Mouse (Mus musculus): Measurements from ENCODE around the gene Aff4.
A peak's percentile ranks its signal among the peaks of the same experiment; 100 is the strongest.

Gene Aff4

GRCm38 (mm10) chr11:53428716-53429057, 78.1 kb downstream of the Aff4 start:
- no peak for DNase-seq (ENCODE audit: low read depth, low spot score)

- no peak for DNase-seq (ENCODE audit: low read depth, low spot score)
These were observed 78.5 kb downstream of the Aff4 start for GRCm38 (mm10) chr11:53429182-53429581.

- DNase-seq (ENCODE audit: low read depth, low spot score), result peak; percentile 10
These were observed 79.7 kb downstream of the Aff4 start for GRCm38 (mm10) chr11:53430300-53430669.

- peak; percentile 100 for DNase-seq (ENCODE audit: low read depth, low spot score)
These were observed 80.2 kb downstream of the Aff4 start, which contains the start of the genes Uqcrq and Gdf9 for GRCm38 (mm10) chr11:53430670-53431346. TSS of gene Uqcrq (minus strand) at chr11:53430831. TSS of gene Gdf9 (plus strand) at chr11:53431023.

GRCm38 (mm10) chr11:53431347-53432056, 80.9 kb downstream of the Aff4 start:
- DNase-seq (ENCODE audit: low read depth, low spot score), result no peak

- no peak for DNase-seq (ENCODE audit: low read depth, low spot score)
These were observed 82.4 kb downstream of the Aff4 start for GRCm38 (mm10) chr11:53433057-53433456.

- no peak for DNase-seq (ENCODE audit: low read depth, low spot score)
These were observed 84.9 kb downstream of the Aff4 start for GRCm38 (mm10) chr11:53435504-53435903.

GRCm38 (mm10) chr11:53436338-53436737, 85.7 kb downstream of the Aff4 start:
- DNase-seq (ENCODE audit: low read depth, low spot score), result no peak

- DNase-seq (ENCODE audit: low read depth, low spot score), result no peak
These were observed 91.3 kb downstream of the Aff4 start for GRCm38 (mm10) chr11:53441921-53442320.

- no peak for DNase-seq (ENCODE audit: low read depth, low spot score)
These were observed 93.2 kb downstream of the Aff4 start for GRCm38 (mm10) chr11:53443861-53444260.

- DNase-seq (ENCODE audit: low read depth, low spot score), result no peak
These were observed 94.9 kb downstream of the Aff4 start for GRCm38 (mm10) chr11:53445562-53445961.

GRCm38 (mm10) chr11:53446183-53446582, 95.5 kb downstream of the Aff4 start:
- no peak for DNase-seq (ENCODE audit: low read depth, low spot score)

GRCm38 (mm10) chr11:53447996-53448395, 97.4 kb downstream of the Aff4 start:
- DNase-seq (ENCODE audit: low read depth, low spot score), result no peak

GRCm38 (mm10) chr11:53448529-53448928, 97.9 kb downstream of the Aff4 start:
- no peak for DNase-seq (ENCODE audit: low read depth, low spot score)

- DNase-seq (ENCODE audit: low read depth, low spot score), result no peak
These were observed 99.6 kb downstream of the Aff4 start for GRCm38 (mm10) chr11:53450070-53450705.

- no peak for DNase-seq (ENCODE audit: low read depth, low spot score)
These were observed 100.7 kb downstream of the Aff4 start for GRCm38 (mm10) chr11:53451361-53451760.

GRCm38 (mm10) chr11:53452396-53452795, 101.8 kb downstream of the Aff4 start:
- no peak for DNase-seq (ENCODE audit: low read depth, low spot score)

GRCm38 (mm10) chr11:53453031-53453430, 102.4 kb downstream of the Aff4 start:
- no peak for DNase-seq (ENCODE audit: low read depth, low spot score)

- DNase-seq (ENCODE audit: low read depth, low spot score), result no peak
These were observed 106.1 kb downstream of the Aff4 start, which contains the start of the genes Gm10447 and Shroom1 for GRCm38 (mm10) chr11:53456474-53457371. TSS of gene Gm10447 (minus strand) at chr11:53457110. TSS of gene Shroom1 (plus strand) at chr11:53457205.

- DNase-seq (ENCODE audit: low read depth, low spot score), result no peak
These were observed 106.8 kb downstream of the Aff4 start for GRCm38 (mm10) chr11:53457372-53457954.

- no peak for DNase-seq (ENCODE audit: low read depth, low spot score)
These were observed 108.4 kb downstream of the Aff4 start for GRCm38 (mm10) chr11:53458996-53459395.
